In the genomic region with DNA sequence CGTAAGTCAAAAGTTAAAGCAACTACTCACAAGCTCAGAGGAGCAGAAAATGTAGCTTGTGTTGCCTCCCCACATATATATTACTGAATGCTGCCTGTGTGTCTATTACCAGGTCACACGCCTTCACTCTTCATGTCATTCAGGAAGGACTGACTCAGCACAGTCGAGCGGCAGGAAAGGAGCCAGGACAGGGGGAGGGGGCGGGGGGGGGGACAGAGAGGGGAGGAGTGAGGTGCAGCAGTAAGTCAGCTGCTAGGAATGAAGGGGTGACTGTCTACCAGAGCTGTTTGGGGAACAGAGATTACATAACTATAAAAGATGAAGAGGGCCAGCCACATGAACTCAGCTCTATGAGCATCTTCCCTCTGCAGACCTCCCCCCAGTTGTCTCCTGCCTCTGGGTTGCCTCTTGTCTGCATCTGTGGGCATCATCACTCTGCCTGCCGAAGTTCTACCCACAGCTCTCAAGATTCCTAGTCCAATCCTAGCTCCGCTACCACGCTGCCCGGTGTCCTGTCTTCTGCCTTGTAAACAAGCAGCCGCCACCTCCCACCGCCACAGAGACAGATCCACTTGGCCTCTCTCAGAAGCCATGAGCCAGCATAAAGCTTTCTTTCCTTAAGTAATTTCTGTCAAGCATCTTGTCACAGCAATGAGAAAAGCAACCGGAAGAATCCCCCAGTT, we compare ENCODE assay signal across 28 mouse cellular contexts. TPM values are rescaled to one million over a fixed set of nuclear protein-coding genes. Genes with fewer than 3 reads are reported as not detected.
DNase-seq lines count a peak whose midpoint lies in the region; ATAC-seq and TF ChIP-seq lines count a peak whose summit lies in the region.
"Had no signal": no experiment of that assay in that cellular context is flagged by ENCODE, and none has a peak within 500 bp of the region (broad histone marks: within the 10 kb centered on the region; RNA-seq: fewer than 3 reads in every experiment).

No protein-coding gene starts in this region.

- no peak overlapping the region for H3K4me3 ChIP-seq in left cerebral cortex, adult 2 months
- H3K4me3 ChIP-seq: heart, embryonic 12.5 days; hindbrain, embryonic 13.5 days; limb, embryonic 13.5 days; liver, embryonic 12.5 days had no signal

- TF ChIP-seq CTCF in left cerebral cortex, adult 2 months (IDR thresholded peaks at IDR 0.05): no peak

- peak overlapping the region; percentile 16; the same call in 1 of the 2 replicates for H3K27ac ChIP-seq in left cerebral cortex, adult 2 months
- H3K27ac ChIP-seq: hindbrain, embryonic 13.5 days; limb, embryonic 13.5 days; liver, embryonic 12.5 days; stomach, postnatal 0 days had no signal

- peak; percentile 72; the same call in 1 of the 2 replicates for ATAC-seq in frontal cortex, adult (ENCODE audit: low TSS enrichment)
- ATAC-seq: CD4-positive, CD25-positive, alpha-beta regulatory T cell, adult 4 months; forebrain, postnatal 0 days; inflammation-experienced regulatory T-cells, adult 6 months; liver, embryonic 12.5 days; Patski had no signal

- intact Hi-C loops in left cerebral cortex, adult 2 months (cut with DNase I): no loop called here
- intact Hi-C loops in left cerebral cortex, postnatal 10 days (cut with DNase I): no loop called here

- no peak for DNase-seq in frontal cortex, postnatal 14 days (ENCODE audit: low spot score in 2 of 2)
- DNase-seq in left cerebral cortex, adult 2 months (ENCODE audit: extremely low spot score in 1 of 2, low spot score in 2 of 2): peak in 1 of 2 experiments; percentile 33
- no peak for DNase-seq in left cerebral cortex, postnatal 10 days (ENCODE audit: extremely low spot score in 1 of 2, low spot score in 2 of 2)
- DNase-seq in right cerebral cortex, postnatal 25 days: peak; percentile 28
- no peak for DNase-seq in right cerebral cortex, postnatal 10 days (ENCODE audit: low spot score in 2 of 2)
- DNase-seq in kidney, adult 11 months: no peak
- DNase-seq: adrenal gland, postnatal 36 days; cerebellum, adult 11 months; cerebellum, adult 9-11 months; forebrain, postnatal 0 days; gastrocnemius, postnatal 14 days; heart, adult 18-20 months; kidney, adult 8-10 months; kidney, postnatal 14 days; lung, adult 18-20 months; lung, postnatal 14 days; midbrain, embryonic 14.5 days; thymus, adult 2 months; thymus, postnatal 4 days had no signal

RNA-seq across cellular contexts. Expression of gene Fam227a, which starts 17.5 kb away (rescaled TPM):
- 10 to 100 TPM; 12.9 to 13.6 TPM for total RNA-seq in left cerebral cortex, adult 2 months (2021)
- total RNA-seq in left cerebral cortex, postnatal 10 days (2021): 10 to 100 TPM; 10.4 to 10.6 TPM

RNA-seq across cellular contexts. Expression of gene Cby1, which starts 17.7 kb away (rescaled TPM):
- 10 to 100 TPM; 42.6 to 49.4 TPM for total RNA-seq in left cerebral cortex, adult 2 months (2021)
- 10 to 100 TPM; 54.5 to 61.0 TPM for total RNA-seq in left cerebral cortex, postnatal 10 days (2021)

RNA-seq across cellular contexts. Expression of gene Tomm22, which starts 29.4 kb away (rescaled TPM):
- total RNA-seq in left cerebral cortex, adult 2 months (2021): 10 to 100 TPM; 81.8 to 96.6 TPM
- 100 to 1,000 TPM; 108 to 112 TPM for total RNA-seq in left cerebral cortex, postnatal 10 days (2021)

RNA-seq across cellular contexts. Expression of gene Dmc1, which starts 36.4 kb away (rescaled TPM):
- under 1 TPM; 0.66 to 0.91 TPM for total RNA-seq in left cerebral cortex, adult 2 months (2021)
- 1 to 10 TPM; 1.0 to 1.4 TPM for total RNA-seq in left cerebral cortex, postnatal 10 days (2021)
- total RNA-seq: heart, adult 18-20 months had no signal

RNA-seq across cellular contexts. Expression of gene Josd1, which starts 46.4 kb away (rescaled TPM):
- total RNA-seq in left cerebral cortex, adult 2 months (2021): 10 to 100 TPM; 64.3 to 68.0 TPM
- 10 to 100 TPM; 43.7 to 46.1 TPM for total RNA-seq in left cerebral cortex, postnatal 10 days (2021)
